Mouse (Mus musculus): ENCODE results near the gene Klhl20.

- no peak for TF ChIP-seq POLR2A (IDR thresholded peaks at IDR 0.05; ENCODE audit: extremely low read depth, insufficient read depth, low read length)
- TF ChIP-seq CTCF (IDR thresholded peaks at IDR 0.05; ENCODE audit: extremely low read depth, insufficient read depth, low read length): no peak
These were observed 25.2 kb upstream of the Klhl20 start for GRCm38 (mm10) chr1:161156546-161156945.
